Mouse (Mus musculus) brain, adult 2 months (tissue): ENCODE data around the gene Ebf1.

ENCODE experiments used
- DNase-seq: peaks from one replicate; pipeline ENCODE4 v3.0.0; 2011; ENCODE audit warnings: low read depth, low spot score

Ebf1 gene

DNA sequence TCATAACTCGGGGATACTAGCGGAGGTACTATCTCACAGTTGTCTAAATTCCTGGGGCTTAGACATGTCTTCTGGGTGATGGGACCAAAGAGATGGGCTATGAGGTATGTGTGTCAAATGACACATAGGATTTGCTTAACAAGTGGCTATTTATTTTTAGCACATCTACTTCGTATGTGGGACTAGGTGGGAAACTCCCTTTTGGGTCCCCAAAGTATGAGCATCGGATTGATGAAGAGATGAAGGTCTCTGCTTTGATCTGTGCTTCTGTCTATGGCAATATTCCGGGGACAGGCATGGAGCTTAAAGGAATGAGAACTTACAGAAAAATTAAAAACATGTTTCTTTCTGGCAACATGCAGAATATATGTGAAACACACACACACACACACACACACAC is 44.8 kb downstream of the Ebf1 start:
- no peak for DNase-seq

DNA sequence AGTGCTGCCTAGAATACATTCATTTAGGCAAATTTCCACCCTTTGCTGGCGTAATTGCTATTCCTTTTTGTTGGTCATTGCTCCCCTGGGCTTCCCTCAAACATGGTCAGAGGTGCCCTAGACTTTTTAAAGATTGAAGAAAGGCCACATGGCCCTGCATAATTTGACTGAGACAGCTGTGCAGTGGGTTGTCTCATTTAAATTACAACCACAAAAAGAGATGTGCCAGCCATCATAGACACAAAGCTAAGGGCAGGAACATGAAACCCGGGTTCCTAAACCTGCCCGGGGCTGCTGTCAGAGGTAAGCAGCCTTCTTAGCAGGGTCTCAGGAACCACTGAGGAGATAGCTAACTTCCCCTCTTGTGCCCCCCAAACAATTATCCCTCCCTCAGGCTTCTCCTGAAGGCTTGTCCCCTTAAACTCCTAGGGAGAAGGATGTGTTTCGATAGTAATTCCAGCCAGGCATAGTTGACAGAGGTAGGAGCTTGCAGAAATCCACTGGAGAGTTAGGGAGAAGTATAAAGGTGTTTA is 46.6 kb downstream of the Ebf1 start:
- DNase-seq: no peak

DNA sequence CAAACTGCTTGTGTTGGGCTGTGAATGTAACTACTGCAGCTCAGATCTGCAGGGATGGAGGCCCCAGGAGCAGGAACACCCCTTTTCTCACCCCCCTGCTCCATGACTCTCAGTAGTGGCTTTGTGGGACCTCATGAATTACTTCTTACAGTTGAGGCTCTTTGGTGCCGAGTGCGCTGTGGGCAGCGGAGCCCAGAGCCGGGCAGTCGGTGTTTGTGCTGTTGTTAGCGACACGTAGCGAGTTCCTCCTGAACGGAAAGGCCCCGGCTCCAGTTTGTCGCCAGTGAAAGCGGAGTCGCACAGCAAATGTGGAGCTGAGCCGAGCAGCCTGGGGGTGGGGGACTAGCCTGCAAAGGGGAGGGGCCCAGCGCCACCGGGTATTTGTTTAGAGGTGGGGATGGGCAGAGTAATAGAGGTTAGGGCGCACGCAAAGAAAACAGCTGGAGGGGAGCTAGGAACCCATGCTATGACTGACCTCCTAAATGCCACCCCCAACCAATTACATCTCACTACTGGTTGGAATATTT is 48.1 kb downstream of the Ebf1 start:
- peak; percentile 22 for DNase-seq

DNA sequence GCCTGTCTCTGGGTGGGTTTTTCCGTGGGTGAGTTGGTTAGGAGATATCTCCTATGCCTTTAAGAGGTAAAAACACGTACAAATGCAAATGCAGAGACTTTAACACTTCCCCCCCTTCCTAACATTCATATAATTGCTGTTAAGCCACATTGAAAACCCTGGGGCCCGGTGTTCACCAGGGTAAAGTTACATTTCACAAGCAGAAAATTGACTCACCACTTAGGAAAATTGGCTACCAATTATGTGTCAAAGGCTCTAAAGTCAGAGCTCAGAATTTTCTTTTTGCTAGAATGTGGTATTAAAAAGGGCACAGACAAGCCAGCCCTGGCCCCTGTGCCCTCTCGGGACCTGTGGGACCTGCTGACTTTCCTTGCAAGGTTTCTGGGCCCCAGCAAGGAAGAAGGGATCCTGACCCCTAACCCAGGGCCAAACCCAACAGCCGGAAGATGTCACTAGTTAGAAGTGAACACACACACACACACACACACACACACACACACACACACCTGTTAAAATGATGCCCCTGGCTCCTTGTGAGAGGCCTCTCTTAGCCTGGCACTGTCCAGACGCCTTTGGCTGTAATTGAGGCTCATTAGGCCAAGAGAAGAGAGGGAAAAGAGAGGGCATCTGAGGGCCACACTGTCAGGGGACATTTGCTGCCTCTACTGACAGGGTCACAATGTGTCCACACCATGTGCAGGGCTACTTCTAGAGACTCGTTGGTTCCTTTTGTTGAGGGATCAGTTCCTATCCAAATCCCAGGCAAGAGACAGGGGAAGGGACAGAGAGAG is 48.8 kb downstream of the Ebf1 start:
- no peak for DNase-seq

DNA sequence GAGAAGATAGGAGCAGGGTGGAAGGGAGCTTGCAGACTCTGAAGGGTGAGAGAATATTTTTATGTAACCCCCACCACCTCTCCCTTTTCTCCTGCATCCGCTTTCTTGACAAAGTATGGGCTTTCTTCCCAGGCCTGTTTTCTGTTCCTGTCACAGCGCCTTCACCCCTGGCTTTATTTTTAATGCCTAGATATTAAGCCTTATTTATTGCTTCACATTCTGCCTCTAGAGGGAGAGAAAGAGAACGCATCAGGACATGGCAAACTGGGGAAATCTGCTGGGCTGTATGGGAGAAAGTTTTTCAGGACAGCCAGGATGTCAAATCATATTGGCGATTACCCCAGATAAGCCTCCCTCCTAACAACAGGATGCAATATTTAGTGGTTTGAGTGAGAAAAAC is 49.6 kb downstream of the Ebf1 start:
- peak; percentile 18 for DNase-seq

DNA sequence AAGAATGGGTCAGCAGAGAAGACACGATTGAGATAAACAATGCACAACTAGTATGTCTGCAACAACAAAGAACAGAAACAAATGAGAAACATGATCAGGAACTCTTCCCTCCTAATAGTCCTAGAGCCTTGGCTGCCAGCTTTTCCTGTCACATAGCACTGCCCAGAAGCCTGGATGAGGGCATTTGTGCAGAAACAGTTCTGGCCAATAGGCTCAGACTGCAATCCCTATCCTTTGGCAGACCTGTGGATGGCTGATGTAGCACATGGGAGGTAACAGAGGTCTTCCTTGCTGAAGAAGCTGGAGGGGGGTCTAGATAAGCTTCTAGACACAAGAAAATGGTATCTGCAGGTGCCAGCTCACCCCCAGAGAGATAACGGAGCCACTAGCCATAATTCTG is 64.2 kb downstream of the Ebf1 start:
- DNase-seq: peak; percentile 7

DNA sequence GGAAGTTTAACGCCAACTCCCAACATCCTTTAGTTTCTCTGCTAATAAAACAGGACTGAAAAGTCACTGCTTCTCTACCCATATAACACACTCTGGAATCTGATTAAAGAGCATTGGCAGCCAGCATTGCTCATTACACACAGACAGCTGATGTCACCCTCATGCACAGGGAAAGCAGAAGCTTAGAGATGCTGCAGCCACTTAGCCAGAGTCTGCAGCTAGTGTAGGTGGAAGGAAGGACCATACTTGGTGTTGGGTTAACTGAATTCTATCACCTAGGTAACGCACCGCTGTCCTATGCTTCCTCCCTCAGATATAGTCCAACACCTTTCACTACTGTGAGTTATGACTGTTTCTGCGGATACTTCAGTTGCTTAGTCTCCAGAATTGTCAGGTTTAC is 64.9 kb downstream of the Ebf1 start:
- DNase-seq: peak; percentile 36

DNA sequence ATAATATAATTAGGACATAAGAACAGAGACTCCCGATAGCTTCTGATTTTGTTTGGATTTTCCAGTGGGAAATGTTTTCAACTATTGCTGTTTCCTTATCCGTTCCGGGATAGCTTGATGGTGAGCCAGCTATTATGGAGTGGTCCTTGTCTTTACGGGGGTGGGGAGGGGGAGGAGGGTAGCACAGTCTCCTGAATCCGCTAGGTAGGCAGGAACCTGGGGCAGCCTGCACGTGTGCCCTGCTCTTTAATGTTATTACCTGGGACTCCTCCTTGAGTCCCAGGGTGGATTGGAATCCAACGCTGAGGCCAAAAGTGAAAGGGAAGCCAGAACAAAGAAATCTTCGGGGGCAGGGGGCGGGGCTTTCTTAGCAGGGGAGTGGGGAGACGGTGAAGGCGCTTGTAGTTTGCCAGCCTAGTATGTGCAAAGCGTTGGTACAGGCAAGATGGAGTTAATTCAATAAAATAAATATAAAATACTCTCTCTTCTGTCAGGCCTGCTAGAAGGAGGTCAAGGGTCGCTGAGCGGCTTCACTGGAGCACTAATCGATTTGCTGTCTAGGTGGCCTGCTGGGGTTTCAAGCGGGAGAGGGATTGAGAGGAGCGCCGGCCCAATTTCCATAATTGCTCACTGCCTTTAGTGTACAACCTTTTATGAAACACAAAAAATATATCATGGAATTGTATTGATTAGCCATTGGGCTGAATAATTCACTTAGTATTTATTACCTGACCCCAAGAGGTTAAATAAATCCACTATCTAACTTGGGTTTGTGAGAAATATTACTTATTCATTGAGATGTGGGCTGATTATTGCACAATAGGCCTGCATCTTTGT is 65.8 kb downstream of the Ebf1 start:
- DNase-seq: no peak

DNA sequence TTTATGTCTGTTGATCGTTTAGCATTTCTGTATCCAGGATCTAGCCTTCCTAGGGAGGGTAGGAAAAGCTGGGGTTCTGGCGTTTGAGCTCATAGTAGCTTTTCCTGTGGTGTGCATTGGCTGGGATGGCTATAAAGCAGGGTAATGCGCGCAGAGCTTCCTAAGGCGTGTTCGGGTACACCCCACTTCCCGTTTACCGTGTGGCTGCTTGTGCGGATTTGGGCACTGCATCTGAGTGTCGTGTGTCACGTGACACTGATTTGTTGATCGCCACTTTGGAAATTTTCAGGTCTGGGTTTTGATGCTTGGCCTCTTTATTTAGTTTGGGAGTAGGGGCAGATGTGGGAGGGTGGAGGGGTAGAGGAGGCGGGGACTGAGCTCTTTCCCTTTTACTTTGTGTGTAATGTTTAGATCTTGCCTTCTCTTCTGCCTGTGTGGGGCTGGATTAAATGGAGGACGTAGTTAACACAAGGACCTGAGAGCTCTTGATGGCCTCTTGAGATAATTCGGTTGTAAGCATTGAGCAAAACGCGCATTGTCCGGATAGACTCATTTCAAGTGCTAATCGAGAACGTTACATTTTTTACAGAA is 67.5 kb downstream of the Ebf1 start:
- no peak for DNase-seq

DNA sequence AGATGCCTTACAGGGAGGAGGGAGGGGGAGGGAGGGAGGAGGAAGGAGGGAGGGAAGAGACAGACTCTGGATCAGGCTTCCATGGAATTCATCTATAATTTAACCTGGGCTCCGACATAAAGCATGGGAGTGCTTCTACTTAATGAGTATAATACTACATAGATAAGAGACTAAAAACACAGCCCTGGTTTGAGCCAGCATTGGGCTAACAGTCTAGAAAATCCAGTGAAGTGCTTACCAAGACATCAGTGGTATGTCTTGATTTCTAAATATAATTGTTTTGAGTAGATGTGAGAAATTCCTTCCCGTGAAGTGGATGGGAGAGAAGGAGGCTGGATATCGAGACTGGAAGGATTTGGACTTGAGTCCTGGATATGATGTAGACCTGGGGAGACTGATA is 68.0 kb downstream of the Ebf1 start:
- DNase-seq: no peak

DNA sequence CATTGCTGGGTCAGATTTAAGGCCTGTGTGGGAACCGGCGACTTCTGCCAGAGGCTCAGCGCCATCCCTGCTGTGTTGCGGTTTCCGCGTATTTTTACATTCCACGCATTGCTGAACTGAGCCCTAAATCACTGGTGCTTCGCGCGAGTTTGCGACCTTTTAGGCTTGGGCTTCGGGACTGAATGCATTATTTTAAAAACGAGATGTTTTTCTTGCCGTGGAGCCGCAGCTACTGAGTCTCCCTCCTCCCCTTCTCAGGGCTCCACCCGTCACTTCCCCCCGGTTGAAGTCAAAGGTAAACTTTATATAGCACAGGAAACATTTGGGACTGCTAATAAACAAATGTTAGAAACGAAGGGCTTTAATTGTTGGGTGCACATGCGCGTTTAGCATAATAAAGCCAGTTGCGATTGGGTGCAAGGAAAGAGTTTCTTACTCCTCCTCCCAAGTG is 68.8 kb downstream of the Ebf1 start:
- DNase-seq: peak; percentile 7

DNA sequence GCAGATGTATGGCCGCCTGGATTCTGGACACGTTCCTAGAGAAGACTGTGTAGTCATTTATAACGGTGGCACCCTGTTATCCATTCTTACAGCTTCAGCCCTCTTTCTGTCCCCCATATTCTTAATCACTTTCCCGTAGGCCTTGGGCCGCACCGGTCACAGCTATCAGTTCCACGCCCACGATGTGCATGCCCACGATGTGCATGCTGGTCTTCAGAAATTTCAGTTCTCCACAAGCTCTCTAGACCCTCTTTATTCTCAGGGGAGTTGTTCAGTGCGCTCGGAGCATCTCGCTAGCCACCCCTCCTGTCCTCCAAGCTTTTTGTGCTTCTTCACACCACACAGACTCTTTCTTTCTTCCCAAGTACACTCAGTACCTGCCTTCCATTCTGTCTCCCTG is 69.3 kb downstream of the Ebf1 start:
- no peak for DNase-seq

DNA sequence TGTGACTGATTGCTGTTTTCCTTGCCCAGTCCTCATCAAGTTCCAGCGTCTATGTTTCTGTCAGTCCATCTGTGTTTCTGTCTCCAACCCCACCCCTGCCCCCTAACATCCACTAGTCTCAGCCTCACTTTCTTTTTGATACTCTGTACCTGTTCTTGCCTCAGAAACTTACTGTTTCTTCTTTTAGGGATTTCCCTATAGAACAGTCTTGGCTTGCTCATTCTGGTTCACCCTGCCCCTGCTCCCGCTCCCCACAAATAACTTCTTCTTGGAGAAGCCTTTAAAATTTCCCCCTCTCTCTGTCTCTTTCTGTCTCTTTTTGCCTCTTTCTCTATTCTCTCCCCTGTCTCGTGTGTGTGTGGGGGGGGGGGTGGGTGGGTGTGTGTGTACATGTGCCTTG is 71.4 kb downstream of the Ebf1 start:
- DNase-seq: no peak

DNA sequence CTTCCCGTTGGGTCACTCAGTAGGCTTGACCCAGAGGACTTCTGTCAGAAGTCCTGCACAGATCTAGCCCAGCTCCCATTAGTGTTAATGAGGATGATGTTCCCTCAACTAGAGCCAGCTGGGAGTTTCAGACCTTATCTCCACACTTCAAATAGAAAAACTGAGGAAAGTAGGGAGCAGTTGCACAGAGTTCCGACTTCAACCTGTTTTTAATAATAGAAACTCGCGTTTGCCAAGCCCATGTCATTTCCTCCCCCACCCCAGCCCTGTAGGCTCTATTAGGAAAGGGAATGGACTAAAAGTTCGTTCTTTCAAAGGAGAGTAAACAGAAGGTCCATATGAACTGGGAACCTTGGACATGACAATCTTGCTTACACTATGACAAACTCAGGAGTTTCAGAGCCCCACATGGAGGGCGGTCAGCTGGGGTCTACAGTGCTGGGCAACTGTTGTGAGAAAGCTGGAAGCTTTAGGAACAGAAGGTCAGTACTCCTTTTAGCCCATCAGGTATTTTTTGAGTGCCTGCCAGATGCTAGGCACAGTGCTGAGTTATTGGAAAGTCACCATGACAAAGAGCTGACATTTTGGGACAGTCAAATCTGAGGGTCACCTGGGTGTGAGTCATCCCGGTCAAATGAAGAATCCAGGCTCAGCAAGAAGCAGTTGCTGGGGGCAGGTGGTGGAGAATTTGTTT is 72.6 kb downstream of the Ebf1 start:
- peak; percentile 70 for DNase-seq

DNA sequence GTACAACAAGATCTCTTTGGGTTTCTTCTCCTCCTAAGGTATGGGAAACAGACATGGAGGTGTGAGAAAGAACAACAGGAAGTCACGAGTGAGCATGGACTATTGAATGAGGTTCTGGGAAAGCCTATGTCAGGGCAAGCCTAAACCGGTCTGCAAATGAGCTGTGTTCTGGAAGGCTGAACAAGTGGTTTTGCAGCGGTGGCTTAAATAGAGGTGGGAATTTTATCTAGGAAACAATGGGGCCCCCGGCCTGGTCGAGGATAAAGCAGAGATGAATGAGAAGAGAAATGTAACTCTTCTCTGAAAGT is 73.1 kb downstream of the Ebf1 start:
- no peak for DNase-seq

DNA sequence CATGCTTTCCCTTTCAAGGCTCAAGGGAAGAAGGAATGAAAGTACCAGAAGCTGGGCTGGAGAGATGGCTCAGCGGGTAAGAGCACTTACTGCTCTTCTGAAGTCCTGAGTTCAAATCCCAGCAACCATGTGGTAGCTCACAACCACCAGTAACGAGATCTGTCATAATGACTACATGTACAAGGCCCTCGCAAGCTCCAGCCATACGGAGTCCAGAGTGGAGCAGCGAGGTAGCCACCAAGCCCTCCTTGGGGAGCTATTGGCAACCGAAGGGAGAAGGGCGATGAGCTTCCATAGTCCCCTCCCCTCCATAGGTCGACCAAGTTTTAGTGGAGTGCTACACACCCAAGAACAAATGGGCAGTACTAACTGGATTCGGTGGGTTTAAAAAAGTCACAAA is 78.3 kb downstream of the Ebf1 start:
- no peak for DNase-seq

DNA sequence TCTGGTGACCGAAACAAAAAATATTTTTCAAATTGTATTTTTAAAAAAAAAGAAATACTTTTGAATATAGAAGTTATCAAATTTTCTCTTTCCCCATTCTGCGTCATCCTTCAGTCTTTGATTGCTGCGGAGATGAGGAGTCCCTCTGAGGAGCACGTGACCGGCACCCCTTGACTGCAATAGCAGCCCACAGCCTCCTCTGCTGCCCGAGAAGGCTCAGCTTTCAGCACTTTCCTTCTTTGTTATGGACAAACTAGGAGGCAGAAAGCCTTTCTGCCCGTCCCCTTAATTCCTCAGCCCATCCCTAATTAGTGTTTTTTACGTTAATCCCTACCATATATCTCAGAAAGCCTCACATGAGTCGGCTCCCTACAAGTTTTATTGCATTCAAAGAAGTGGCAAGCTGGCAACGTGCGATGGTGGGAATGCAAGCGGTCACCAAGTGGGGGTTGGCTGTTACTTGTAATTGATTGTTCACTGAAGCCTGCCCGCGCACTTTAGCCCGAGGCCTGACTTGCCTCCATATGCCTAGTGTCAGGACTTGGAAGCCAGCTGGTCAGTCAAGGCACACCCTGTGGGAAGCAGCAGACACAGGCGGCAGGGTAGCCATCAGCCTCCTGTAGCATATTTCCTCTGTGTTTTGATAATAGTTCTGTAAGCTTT is 79.6 kb downstream of the Ebf1 start:
- peak; percentile 74 for DNase-seq

DNA sequence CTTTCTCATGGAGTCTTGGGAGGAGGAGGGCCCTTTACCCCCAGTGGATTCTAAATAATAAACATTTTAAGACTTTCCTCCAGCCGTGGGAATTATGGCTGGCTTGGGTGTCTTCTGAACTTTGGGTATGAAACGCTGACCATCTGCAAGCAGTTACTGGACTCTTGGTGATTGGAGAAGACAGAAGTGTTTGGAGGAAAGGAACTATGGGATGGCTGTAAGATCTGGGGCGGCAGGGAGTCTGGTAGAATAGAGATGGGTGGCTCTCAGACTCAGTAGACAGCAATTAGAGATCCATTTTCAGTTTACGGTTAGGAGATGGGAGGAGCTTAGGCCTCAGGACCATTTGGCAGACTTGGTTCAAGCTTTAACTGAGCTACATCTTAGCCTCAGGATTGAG is 83.1 kb downstream of the Ebf1 start:
- no peak for DNase-seq

DNA sequence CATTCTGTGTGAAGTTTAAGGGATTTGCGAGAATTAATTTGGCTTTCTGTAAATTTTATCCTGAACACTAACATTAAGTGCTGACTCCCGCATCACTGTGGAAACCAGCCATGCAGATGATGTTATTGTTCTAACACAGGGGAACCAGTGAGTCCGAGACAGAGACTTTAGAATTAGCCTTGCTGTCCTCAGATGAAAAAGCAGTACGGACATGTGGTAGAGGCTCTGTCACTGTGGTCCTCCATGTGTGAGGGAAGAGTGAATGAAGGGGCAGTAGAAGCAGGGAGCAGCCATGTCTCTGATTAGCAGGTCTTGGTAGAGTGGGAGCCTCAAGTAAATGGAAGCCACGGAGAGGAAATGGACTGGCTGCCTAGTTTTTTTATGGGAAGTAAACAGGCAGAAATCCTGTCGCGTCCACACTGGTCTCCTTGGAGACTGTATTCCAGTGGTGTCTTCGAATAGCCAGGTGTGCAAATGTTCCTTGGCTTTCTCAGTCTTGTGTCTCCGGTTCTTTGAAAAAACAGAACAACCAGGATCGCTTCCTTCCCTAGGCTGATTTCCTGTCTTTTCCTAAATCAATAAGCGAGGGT is 84.2 kb downstream of the Ebf1 start:
- no peak for DNase-seq

DNA sequence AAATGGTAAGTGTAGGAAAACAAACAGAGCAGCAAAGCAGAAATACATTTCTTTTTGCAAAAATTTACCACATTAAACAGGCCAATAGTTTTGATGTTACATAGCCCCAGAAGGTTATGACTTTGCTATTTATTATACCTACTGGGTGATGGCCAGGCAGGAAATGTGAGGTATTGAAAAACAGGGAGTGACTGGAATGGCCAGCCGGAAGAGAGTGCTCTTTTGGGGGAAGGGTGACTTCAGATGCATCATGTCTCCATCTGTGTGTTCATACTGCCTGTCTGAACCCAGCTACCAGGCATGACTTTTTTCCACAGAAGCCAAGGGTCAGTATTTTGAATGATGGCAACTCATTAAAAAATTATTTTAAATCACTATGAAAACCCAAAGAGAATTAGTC is 84.7 kb downstream of the Ebf1 start:
- DNase-seq: no peak
